Mouse (Mus musculus) heart, embryonic 11.5 days (tissue): Measurements from ENCODE around the gene Amdhd2. TPM values are rescaled to one million over a fixed set of nuclear protein-coding genes. Genes with fewer than 3 reads are reported as not detected.

Source experiments
- ATAC-seq: fragments of 200-750 bp; cut with Nextera tagmentation; replicated peaks from 2 replicates; pipeline ENCODE4 v1.8.0; 2017; ENCODE audit warnings: moderate library complexity; ENCODE audit not compliant: insufficient number of reproducible peaks, low FRiP score, low TSS enrichment
- H3K27ac ChIP-seq: fragments of 300-500 bp; sonication (generic); 2 replicates; pipeline ENCODE4 v1.5.1; 2014; ENCODE audit warnings: mild to moderate bottlenecking, low read depth, low read length
- H3K27me3 ChIP-seq: fragments of 300-500 bp; sonication (generic); 2 replicates; pipeline ENCODE4 v1.6.1; 2014; ENCODE audit warnings: mild to moderate bottlenecking, low read length, mixed read lengths; ENCODE audit not compliant: control insufficient read depth, insufficient read depth
- H3K36me3 ChIP-seq: fragments of 300-500 bp; sonication (generic); 2 replicates; pipeline ENCODE4 v1.6.1; 2014; ENCODE audit warnings: mild to moderate bottlenecking, low read length, moderate library complexity, mixed read lengths; ENCODE audit not compliant: control insufficient read depth, insufficient read depth
- H3K4me1 ChIP-seq: fragments of 300-500 bp; sonication (generic); 2 replicates; pipeline ENCODE4 v1.6.1; 2014; ENCODE audit warnings: low read length; ENCODE audit not compliant: control insufficient read depth, insufficient read depth
- H3K4me2 ChIP-seq: fragments of 300-500 bp; sonication (generic); 2 replicates; pipeline ENCODE4 v1.6.1; 2014; ENCODE audit warnings: mild to moderate bottlenecking, moderate library complexity
- H3K4me3 ChIP-seq: fragments of 300-500 bp; sonication (generic); 2 replicates; pipeline ENCODE4 v1.5.1; 2014; ENCODE audit warnings: low read depth, low read length
- H3K9ac ChIP-seq: fragments of 300-500 bp; sonication (generic); 2 replicates; pipeline ENCODE4 v1.6.1; 2014; ENCODE audit warnings: mild to moderate bottlenecking, low read depth, low read length, moderate library complexity
- H3K9me3 ChIP-seq: fragments of 300-500 bp; sonication (generic); replicated peaks from 2 replicates; pipeline ENCODE4 v1.6.1; 2016; ENCODE audit warnings: low read length; ENCODE audit not compliant: control insufficient read depth
- WGBS: fragments of 180-500 bp; shearing (Covaris S2); extraction: QIAGEN DNeasy Blood & Tissue Kit; methylation state at CpG from one replicate; pipeline ENCODE4 v1.1.7; 2014; ENCODE audit not compliant: insufficient replicate concordance; 5-methylcytosine and 5-hydroxymethylcytosine counted together
- polyA plus RNA-seq: library from polyadenylated mRNA; unstranded; fragments of >200 nt; fragmentation: Nextera tagmentation; extraction: Ambion mirVana; gene quantifications from 2 replicates; pipeline ENCODE4 v1.2.1, GENCODE M21; 2014

The Amdhd2 gene
- polyA plus RNA-seq, 1 experiment from 2014 or later: 31.0 TPM

GRCm38 (mm10) chr17:24208641-24209042 lies 45.1 kb upstream of the Amdhd2 start:
- H3K4me3 ChIP-seq: peak overlapping the region; percentile 44
- H3K4me1 ChIP-seq: peaks cover 61% of the 10 kb centered on the region
- no peak; the same call in 1 of the 2 replicates for ATAC-seq
- 3% methylated on average over 29 of the region's 29 CpGs for WGBS
- H3K9ac ChIP-seq: peak overlapping the region; percentile 66
- peak overlapping the region; percentile 48 for H3K27ac ChIP-seq
- H3K36me3 ChIP-seq: no peaks in the 10 kb centered on the region
- peaks cover 32% of the 10 kb centered on the region for H3K27me3 ChIP-seq
- H3K4me2 ChIP-seq: peak overlapping the region; percentile 97
- H3K9me3 ChIP-seq: no peaks in the 10 kb centered on the region

- Histone ChIP-seq H3K4me2 (peak overlapping the region; percentile 97), H3K36me3 (no peaks in the 10 kb centered on the region), H3K4me3 (peak overlapping the region; percentile 44), H3K27me3 (peaks cover 32% of the 10 kb centered on the region), H3K4me1 (peaks cover 67% of the 10 kb centered on the region), H3K27ac (peak overlapping the region; percentile 48; the same call in 1 of the 2 replicates), H3K9ac (peak overlapping the region; percentile 66; the same call in 1 of the 2 replicates), H3K9me3 (no peaks in the 10 kb centered on the region)
- ATAC-seq: no peak
- 55% methylated on average over 34 of the region's 34 CpGs for whole genome bisulfite sequencing
Observed at GRCm38 (mm10) chr17:24207768-24208640, 44.4 kb upstream of the Amdhd2 start.

GRCm38 (mm10) chr17:24206451-24207351 lies 43.1 kb upstream of the Amdhd2 start:
- Histone ChIP-seq H3K4me2 (peak overlapping the region; percentile 97), H3K4me3 (peak overlapping the region; percentile 71), H3K9ac (peak overlapping the region; percentile 70), H3K9me3 (no peaks in the 10 kb centered on the region), H3K4me1 (peaks cover 68% of the 10 kb centered on the region), H3K27ac (no peak overlapping the region), H3K27me3 (peaks cover 32% of the 10 kb centered on the region), H3K36me3 (no peaks in the 10 kb centered on the region)
- 6% methylated on average over 60 of the region's 62 CpGs for WGBS
- ATAC-seq: 0 out of 2 replicates have a peak, but pooled peaks have one; percentile 25

- peak overlapping the region; percentile 84 for H3K9ac ChIP-seq
Observed at GRCm38 (mm10) chr17:24205908-24206361, 42.4 kb upstream of the Amdhd2 start.

GRCm38 (mm10) chr17:24205284-24205888 lies 41.8 kb upstream of the Amdhd2 start, which contains the start of gene Tbc1d24:
Gene Tbc1d24, minus strand, starts transcription at chr17:24205562.
- H3K36me3 ChIP-seq: no peaks in the 10 kb centered on the region
- ATAC-seq: peak; percentile 62
- H3K9ac ChIP-seq: peak within 1 kb of the TSS; percentile 84
- no peaks in the 10 kb centered on the region for H3K9me3 ChIP-seq
- WGBS: 1% methylated on average over 65 of the region's 65 CpGs
- peaks cover 25% of the 10 kb centered on the region for H3K27me3 ChIP-seq
- 0 out of 2 replicates have a peak within 1 kb of the TSS, but pooled peaks have one; percentile 46 for H3K27ac ChIP-seq
- peak within 1 kb of the TSS; percentile 97 for H3K4me2 ChIP-seq
- H3K4me3 ChIP-seq: peak within 1 kb of the TSS; percentile 71
- H3K4me1 ChIP-seq: peaks cover 62% of the 10 kb centered on the region

More at GRCm38 (mm10) chr17:24205908-24206361, 42.4 kb upstream of the Amdhd2 start:
- Histone ChIP-seq H3K4me1 (peaks cover 62% of the 10 kb centered on the region), H3K36me3 (no peaks in the 10 kb centered on the region), H3K4me2 (peak overlapping the region; percentile 97), H3K9me3 (no peaks in the 10 kb centered on the region), H3K27ac (0 out of 2 replicates have a peak overlapping the region, but pooled peaks have one; percentile 46), H3K4me3 (peak overlapping the region; percentile 71), H3K27me3 (peaks cover 29% of the 10 kb centered on the region)
- 0 out of 2 replicates have a peak, but pooled peaks have one; percentile 2 for ATAC-seq
- WGBS: 8% methylated on average over 15 of the region's 15 CpGs

- 0 out of 2 replicates have a peak overlapping the region, but pooled peaks have one; percentile 10 for H3K27ac ChIP-seq
- 7% methylated on average over 7 of the region's 7 CpGs for WGBS
- ATAC-seq: no peak
- no peaks in the 10 kb centered on the region for H3K36me3 ChIP-seq
- no peaks in the 10 kb centered on the region for H3K9me3 ChIP-seq
- H3K4me1 ChIP-seq: peaks cover 66% of the 10 kb centered on the region
- peak overlapping the region; percentile 84 for H3K9ac ChIP-seq
- H3K27me3 ChIP-seq: peaks cover 25% of the 10 kb centered on the region
- H3K4me2 ChIP-seq: peak overlapping the region; percentile 97
- peak overlapping the region; percentile 71 for H3K4me3 ChIP-seq
Observed at GRCm38 (mm10) chr17:24204846-24205245, 41.3 kb upstream of the Amdhd2 start.

GRCm38 (mm10) chr17:24203611-24204534 lies 40.3 kb upstream of the Amdhd2 start:
- peak overlapping the region; percentile 29; the same call in 1 of the 2 replicates for H3K27ac ChIP-seq
- peaks cover 22% of the 10 kb centered on the region for H3K27me3 ChIP-seq
- H3K36me3 ChIP-seq: no peaks in the 10 kb centered on the region
- no peak for ATAC-seq
- H3K9ac ChIP-seq: no peak overlapping the region; the same call in 1 of the 2 replicates
- H3K4me3 ChIP-seq: no peak overlapping the region
- WGBS: 62% methylated on average over 3 of the region's 3 CpGs
- H3K4me2 ChIP-seq: peak overlapping the region; percentile 97
- H3K9me3 ChIP-seq: no peaks in the 10 kb centered on the region
- H3K4me1 ChIP-seq: peaks cover 70% of the 10 kb centered on the region
